Mouse (Mus musculus) cerebellum, postnatal 4 days (tissue): Measurements from ENCODE around the gene Hes3.

Experiments used
- DNase-seq, 2 experiments: peaks; one replicate each; pipeline ENCODE4 v3.0.0; 2022; ENCODE audit warnings: low spot score in 2 of 2, mixed read lengths in 1 of 2

The Hes3 gene

GRCm38 (mm10) chr4:152291562-152291961, at the start of gene Hes3:
Gene Hes3 (minus strand): TSS chr4:152291662.
- no peak for DNase-seq

GRCm38 (mm10) chr4:152340584-152341284, 49.3 kb upstream of the Hes3 start:
- DNase-seq = no peak

- DNase-seq = no peak
Measured at GRCm38 (mm10) chr4:152339293-152339790, 47.9 kb upstream of the Hes3 start.

GRCm38 (mm10) chr4:152338419-152339292, 47.2 kb upstream of the Hes3 start, which contains the start of gene Chd5:
Gene Chd5 (plus strand): TSS chr4:152338651.
- peak in 1 of 2 experiments; percentile 53 for DNase-seq

- DNase-seq = no peak
Measured at GRCm38 (mm10) chr4:152337772-152338171, 46.3 kb upstream of the Hes3 start.

GRCm38 (mm10) chr4:152333587-152333986, 42.1 kb upstream of the Hes3 start:
- no peak for DNase-seq

- peak; percentile 66 to 69 for DNase-seq
Measured at GRCm38 (mm10) chr4:152332952-152333351, 41.5 kb upstream of the Hes3 start.

GRCm38 (mm10) chr4:152328691-152329090, 37.2 kb upstream of the Hes3 start:
- peak in 1 of 2 experiments; percentile 49 for DNase-seq

- no peak for DNase-seq
Measured at GRCm38 (mm10) chr4:152326543-152326942, 35.1 kb upstream of the Hes3 start.

- peak; percentile 78 to 90 for DNase-seq
Measured at GRCm38 (mm10) chr4:152325574-152326411, 34.3 kb upstream of the Hes3 start, which contains the start of gene Rpl22. Gene Rpl22 (plus strand): TSS chr4:152325742.

GRCm38 (mm10) chr4:152324641-152325562, 33.4 kb upstream of the Hes3 start:
- DNase-seq = no peak

GRCm38 (mm10) chr4:152321464-152321863, 30.0 kb upstream of the Hes3 start:
- no peak for DNase-seq

- DNase-seq = peak in 1 of 2 experiments; percentile 49
Measured at GRCm38 (mm10) chr4:152318517-152319234, 27.2 kb upstream of the Hes3 start, which contains the start of gene Rnf207. Gene Rnf207 (minus strand): TSS chr4:152318993.

GRCm38 (mm10) chr4:152317631-152318033, 26.2 kb upstream of the Hes3 start:
- DNase-seq = no peak

GRCm38 (mm10) chr4:152315498-152316213, 24.2 kb upstream of the Hes3 start:
- DNase-seq = no peak

- peak in 1 of 2 experiments; percentile 63 for DNase-seq
Measured at GRCm38 (mm10) chr4:152313934-152314333, 22.5 kb upstream of the Hes3 start.

GRCm38 (mm10) chr4:152313211-152313632, 21.8 kb upstream of the Hes3 start:
- no peak for DNase-seq

- DNase-seq = no peak
Measured at GRCm38 (mm10) chr4:152312186-152312585, 20.7 kb upstream of the Hes3 start.

GRCm38 (mm10) chr4:152307542-152307941, 16.1 kb upstream of the Hes3 start:
- DNase-seq = no peak
